Mouse (Mus musculus) spleen, postnatal 4 days (tissue): ENCODE measurements around the gene Mlec.
"Not testable (repeated sequence)": the region's sequence is repeated elsewhere in the genome, so short reads cannot be mapped to it uniquely, and the experiment has no call there.

Experiments used
- DNase-seq, 2 experiments: peaks; one replicate each; pipeline ENCODE4 v3.0.0; 2022; ENCODE audit warnings: low spot score in 2 of 2

Mlec gene

DNA sequence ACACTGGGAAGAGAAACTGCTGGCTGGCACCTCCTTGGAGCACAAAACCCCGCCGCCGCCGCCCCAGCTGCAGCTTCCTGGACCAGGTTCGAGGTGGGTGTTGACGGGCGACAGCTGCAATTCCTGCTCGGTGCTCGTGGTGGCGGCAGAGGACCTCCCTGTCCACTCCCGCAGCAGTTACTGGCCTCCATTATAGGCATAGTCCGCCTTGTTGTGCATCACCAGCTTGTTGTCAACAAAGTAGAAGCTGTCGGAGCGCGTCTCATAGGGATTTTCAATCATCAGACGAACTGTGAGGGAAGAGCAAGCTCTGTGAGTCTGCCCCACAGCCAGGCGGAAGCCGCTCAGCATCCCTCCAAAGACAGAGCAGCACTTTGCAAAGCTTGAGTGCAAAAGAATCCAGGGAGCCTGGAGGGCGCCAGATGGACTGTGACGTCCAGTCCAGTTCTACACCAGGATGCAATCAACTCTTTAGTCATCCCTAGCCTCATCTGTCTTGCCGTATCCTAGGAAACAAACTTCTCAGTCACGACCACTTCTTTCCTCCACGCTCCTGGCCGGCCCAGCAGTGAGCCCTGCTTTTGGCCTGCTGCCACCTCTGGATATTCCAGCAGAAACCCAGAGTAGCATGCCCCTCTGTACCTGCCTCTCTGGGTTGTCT, 32.6 kb downstream of the Mlec start:
- peak; percentile 82 to 91 for DNase-seq

DNA sequence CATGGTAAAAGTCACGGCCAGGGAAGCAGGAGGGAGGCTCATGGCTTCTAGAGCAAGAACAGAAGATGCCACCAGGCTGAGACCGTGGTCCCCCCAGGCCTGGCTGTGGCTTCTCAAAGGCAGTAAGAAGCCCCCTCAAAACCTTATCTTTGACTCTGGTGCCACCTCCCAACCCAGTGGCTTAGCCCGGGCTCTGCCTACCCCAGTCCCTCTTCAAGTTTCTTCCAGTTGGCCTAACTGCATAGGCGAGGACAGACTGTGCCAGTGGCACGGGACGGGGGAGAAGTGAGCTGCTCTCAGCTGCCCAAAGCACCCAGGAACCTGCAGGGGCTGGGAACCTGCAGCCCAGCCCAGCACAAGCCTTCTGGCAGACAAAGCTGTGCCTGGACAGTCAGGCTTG, 33.3 kb downstream of the Mlec start:
- DNase-seq = no peak

DNA sequence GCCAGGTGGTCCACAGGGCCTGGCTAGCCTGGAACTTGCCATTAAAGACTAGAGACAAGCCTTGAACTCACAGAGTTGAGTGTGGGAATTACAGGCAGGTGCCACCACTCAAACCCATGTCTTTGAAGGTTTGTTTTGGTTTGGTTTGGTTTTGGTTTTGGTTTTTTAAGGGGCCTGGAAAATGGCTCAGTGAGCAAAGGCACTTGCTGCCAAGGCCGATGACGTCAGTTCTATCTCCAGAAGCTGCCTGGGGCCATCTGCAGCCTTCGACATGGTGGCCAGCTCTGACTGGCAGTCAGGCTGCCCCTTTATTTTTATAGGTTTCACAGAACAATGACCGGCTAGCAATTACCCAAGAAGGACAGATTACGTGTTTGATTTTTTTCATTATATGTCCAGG, 37.0 kb downstream of the Mlec start:
- DNase-seq = no peak

DNA sequence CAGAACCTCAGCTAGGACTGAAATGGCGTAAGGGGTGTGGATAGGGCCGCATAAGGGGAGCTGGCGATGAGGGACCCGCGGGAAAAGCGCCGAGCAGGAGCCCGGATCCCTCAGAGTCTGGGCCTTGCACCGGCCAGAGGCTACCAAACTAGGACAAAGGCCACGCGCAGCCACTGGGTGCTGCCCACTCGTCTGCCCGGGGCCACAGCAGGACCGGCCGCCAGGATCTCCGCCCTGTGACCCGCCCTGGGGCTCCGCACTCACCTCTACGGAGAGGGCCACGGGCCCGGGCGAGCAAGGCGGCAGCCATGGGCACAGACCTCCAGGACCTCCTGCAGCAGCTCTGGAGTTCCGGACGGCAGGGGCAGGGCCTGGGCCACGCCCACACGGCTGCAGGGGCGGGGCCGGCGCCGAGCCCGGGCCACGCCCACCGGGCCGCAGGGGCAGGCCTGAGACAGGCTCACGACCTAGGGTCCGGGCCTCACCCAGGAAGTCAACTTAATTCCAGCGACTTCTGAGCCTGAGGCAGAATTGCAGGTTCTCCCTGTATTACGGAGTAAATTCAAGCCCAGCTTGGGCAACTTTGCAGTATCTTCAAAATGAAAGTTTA, 38.9 kb downstream of the Mlec start, which contains the start of gene Acads:
Gene Acads (minus strand): TSS at position 386 of the 610 bp plus-strand sequence.
- DNase-seq = peak; percentile 89 to 93

DNA sequence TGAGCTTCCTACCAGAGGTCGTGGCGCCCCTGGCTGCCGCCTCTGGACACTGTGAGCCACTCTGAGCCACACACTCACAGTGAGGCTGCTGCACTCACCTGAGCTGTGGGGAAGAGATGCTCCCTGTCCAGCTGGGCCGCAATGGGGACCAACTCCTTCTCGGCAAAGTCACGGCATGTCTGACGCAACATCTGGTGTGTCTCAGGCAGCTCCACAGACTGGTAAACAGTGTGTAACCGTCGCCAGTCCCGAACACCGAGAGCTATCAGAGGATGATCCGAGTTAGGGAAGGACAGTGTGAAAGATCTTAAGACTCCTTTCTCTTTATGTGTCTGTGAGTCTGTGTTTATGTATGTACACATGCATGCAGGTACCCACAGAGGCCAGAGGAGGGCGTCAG, 40.5 kb downstream of the Mlec start:
- DNase-seq = no peak

DNA sequence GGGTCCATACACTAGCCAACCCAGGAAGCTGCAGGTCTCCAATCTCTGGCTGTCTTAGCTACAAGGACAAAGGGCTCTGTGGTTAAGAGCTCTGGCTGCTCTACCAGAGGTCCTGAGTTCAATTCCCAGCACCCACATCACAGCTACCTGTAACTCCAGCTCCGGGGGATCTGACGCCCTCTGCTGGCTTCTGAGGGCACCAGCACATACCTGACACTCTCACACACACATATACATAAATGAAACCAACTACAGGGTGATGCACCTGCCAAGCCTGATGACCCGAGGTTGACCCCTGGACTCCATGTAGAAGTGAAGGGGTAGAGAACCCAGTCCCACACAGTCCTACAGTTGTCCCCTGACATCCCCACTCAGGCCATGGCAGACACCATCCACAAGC, 41.6 kb downstream of the Mlec start:
- DNase-seq = no peak

DNA sequence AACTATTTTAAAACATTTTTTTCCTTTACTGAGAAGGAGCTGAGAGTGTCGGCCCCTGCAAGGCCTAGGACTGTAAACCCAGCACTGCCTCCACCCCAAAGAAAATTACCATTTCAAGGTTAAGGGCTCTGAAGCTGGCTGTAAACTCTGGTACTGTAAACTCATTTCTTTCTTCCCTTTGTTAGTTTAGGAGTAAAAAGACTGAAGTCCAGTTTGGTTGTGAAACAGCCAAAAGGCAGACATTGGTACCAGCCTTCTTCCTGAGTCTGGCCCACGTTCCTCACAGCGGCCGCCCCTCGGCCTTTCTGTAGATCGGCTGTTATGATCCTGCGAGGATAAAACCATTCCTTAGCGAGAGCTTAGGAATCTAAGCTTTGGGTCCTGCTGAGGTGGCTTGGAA, 43.5 kb downstream of the Mlec start:
- DNase-seq = no peak

DNA sequence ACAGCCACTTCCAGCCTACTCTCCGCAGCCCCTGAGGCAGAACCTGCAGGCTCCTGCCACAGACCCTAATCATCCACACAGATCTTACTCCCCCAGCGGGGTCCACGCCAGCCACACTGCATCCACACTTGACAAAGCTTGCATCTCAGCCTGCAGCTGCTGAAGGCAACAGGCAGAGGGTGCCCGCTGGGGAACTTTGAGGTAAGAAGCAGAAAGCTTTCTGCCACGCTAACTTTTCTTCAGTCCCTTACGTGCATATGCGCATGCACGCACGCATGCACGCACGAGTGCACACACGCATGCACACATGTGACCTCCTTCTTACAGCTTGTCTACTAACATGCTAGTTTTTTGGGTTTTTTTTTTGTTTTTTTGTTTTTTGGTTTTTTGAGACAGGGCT, 44.7 kb downstream of the Mlec start:
- no peak for DNase-seq

DNA sequence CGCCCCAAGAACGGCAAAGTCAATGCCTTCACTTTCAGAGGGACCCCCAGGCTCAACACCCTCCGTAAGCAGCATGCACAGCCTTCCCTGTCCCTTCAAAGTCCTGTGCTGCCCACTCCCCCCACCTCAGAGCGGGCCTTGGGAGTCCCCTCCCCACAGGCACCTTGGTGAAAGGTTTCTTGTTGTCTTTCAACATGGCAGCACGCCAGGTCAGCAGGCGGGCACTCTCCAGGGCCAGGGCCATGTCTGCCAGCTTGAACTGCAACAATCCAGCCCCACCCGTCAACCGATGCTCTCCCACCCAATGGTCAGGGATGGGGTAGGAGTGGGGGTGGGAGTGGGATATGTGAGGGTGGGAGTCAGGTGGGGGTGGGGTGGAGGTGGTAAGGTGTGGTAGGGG, 46.8 kb downstream of the Mlec start:
- DNase-seq = no peak

DNA sequence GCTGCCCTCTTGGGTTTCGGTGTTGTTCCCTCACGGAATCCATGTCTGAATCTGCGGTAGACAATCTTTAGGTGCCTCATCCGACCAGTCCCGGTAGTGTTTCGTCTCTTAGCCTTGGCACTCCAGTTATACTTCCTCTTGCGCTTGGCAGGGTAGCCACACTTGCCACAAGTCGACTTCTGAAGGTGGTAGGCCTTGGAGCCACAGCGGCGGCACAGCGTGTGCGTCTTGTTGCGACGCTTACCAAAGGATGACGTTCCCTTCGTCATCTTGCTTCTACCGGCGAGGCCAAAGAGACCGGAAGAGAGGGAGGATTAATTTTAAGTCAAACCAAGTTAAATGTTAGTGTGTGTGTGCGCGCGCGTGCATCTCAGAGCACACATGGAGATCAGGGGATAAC, 54.7 kb downstream of the Mlec start:
- DNase-seq = not testable (repeated sequence)

DNA sequence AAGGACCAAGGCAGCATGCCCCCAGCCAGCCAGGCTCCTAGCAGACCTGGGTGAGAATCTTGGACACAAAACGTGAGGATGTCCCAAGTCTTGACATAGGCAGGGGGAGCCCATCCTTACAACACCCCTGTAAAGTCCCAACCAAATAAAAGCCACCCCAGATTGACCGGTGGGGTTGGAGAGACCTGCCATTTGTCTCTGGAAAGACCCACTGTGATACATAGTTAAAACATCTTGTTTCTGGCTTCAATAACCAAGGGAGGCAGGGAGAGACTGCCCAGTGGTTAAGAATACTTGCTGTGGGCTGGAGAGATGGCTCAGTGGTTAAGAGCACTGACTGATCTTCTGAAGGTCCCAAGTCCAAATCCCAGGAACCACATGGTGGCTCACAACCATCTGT, 55.7 kb downstream of the Mlec start:
- no peak for DNase-seq

DNA sequence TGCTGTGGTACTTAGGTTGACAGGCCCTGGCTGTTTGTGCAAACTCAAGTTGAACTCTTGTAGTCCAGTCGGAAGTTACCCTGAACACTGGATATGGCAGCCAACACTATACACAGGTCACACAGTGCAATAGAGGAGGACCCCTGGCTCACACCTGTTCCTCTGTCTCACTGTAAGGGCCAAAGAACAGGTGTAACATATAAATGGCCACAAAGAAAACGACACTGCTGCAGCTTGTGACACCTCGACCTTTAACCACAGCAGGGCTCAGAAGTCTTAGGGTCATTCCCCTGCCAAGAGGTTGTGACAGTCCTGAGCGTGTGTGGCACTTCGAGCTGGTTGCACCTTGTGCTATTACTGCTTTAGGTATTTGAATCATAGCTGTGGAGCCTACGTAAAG, 57.5 kb downstream of the Mlec start:
- DNase-seq = no peak

DNA sequence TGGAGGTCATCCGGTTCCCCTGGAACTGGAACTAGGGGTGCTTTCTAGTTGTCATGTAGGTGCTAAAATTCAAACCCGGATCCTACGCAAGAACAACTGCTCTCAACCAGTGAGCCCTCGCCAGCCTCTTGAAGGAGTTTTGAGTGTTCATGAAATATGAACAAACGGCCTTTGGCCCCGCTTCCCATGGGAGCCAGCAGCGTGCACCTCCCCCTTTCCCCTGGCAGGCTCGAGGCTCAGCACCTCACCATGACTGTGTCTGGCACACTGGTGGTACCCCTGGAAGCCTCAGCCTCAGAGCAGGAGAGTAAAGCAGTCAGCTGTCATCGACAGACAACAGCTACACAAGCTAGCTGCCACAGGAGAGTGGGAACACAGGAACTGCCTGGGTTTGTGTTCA, 58.0 kb downstream of the Mlec start:
- no peak for DNase-seq

DNA sequence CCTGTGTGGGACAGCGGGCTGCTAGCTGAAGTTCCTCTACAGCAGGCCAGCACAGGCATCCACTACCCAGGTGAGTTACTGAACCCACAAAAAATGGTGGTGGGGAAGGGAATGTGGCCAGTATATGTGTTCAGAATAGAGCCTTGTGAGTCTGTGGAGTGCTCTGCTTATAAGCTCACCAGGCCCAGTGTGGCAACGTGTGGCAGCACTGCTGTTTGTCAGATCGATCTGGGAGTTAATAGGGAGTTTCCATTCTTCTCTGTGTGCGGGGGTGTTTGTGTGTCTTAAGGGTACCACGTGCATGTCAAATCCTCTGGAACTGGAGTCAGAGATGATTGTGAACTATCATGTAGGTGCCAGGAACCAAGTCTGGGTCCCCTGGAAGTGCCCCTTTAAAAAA, 58.4 kb downstream of the Mlec start:
- no peak for DNase-seq

DNA sequence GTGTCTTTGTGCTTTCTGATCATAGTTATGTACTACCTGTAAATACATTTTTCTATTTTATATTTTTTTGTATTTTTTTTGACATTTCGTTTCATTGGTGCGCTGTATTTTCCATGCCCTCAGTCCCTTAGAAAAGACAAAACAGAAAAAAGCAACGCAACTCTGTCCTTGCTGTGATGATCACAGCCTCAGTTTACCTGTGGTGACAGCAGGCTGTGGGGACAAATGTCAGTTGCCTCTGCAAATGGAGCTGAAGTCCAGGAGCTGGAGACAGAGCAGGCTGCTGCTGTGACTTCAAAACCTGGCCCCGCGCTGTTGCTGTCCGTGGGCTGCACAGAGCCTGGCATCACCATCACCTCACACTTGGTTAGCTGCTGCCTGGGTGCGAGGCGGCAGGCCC, 59.8 kb downstream of the Mlec start, which contains the start of gene Gm10401:
Gene Gm10401 (minus strand): TSS at position 101 of the 400 bp plus-strand sequence.
- DNase-seq = no peak
